Mouse (Mus musculus): ENCODE results near the gene Btn2a2.

The Btn2a2 gene

GRCm38 (mm10) chr13:23445156-23445555 is 43.5 kb downstream of the Btn2a2 start:
- DNase-seq = no peak

GRCm38 (mm10) chr13:23444451-23444850 is 44.2 kb downstream of the Btn2a2 start:
- no peak for DNase-seq

GRCm38 (mm10) chr13:23439901-23440300 is 48.8 kb downstream of the Btn2a2 start:
- no peak for DNase-seq

GRCm38 (mm10) chr13:23438521-23438920 is 50.1 kb downstream of the Btn2a2 start:
- DNase-seq = peak; percentile 58

- DNase-seq = peak; percentile 90
Observed at GRCm38 (mm10) chr13:23437908-23438307, 50.7 kb downstream of the Btn2a2 start.

- DNase-seq = no peak
Observed at GRCm38 (mm10) chr13:23436861-23437822, 51.5 kb downstream of the Btn2a2 start.

GRCm38 (mm10) chr13:23436231-23436661 is 52.4 kb downstream of the Btn2a2 start:
- no peak for DNase-seq

- DNase-seq = no peak
Observed at GRCm38 (mm10) chr13:23435676-23436075, 53.0 kb downstream of the Btn2a2 start.

GRCm38 (mm10) chr13:23435241-23435640 is 53.4 kb downstream of the Btn2a2 start:
- no peak for DNase-seq

GRCm38 (mm10) chr13:23434426-23434825 is 54.2 kb downstream of the Btn2a2 start:
- no peak for DNase-seq

- no peak for DNase-seq
Observed at GRCm38 (mm10) chr13:23433801-23434200, 54.9 kb downstream of the Btn2a2 start.

- no peak for DNase-seq
Observed at GRCm38 (mm10) chr13:23433206-23433605, 55.5 kb downstream of the Btn2a2 start.

GRCm38 (mm10) chr13:23432562-23433201 is 56.0 kb downstream of the Btn2a2 start:
- DNase-seq = peak; percentile 92

GRCm38 (mm10) chr13:23431351-23431771 is 57.3 kb downstream of the Btn2a2 start:
- DNase-seq = peak; percentile 73

GRCm38 (mm10) chr13:23430734-23431133 is 57.9 kb downstream of the Btn2a2 start:
- peak; percentile 69 for DNase-seq

GRCm38 (mm10) chr13:23429771-23430380 is 58.8 kb downstream of the Btn2a2 start:
- DNase-seq = no peak

- no peak for DNase-seq
Observed at GRCm38 (mm10) chr13:23428166-23428993, 60.3 kb downstream of the Btn2a2 start.
